Mouse (Mus musculus) right cerebral cortex, adult 18-20 months (tissue): ENCODE data around the gene Arf1.

Source experiments
- DNase-seq: peaks from one replicate; pipeline ENCODE4 v3.0.0; 2022; ENCODE audit warnings: mixed read lengths

The Arf1 gene

DNA sequence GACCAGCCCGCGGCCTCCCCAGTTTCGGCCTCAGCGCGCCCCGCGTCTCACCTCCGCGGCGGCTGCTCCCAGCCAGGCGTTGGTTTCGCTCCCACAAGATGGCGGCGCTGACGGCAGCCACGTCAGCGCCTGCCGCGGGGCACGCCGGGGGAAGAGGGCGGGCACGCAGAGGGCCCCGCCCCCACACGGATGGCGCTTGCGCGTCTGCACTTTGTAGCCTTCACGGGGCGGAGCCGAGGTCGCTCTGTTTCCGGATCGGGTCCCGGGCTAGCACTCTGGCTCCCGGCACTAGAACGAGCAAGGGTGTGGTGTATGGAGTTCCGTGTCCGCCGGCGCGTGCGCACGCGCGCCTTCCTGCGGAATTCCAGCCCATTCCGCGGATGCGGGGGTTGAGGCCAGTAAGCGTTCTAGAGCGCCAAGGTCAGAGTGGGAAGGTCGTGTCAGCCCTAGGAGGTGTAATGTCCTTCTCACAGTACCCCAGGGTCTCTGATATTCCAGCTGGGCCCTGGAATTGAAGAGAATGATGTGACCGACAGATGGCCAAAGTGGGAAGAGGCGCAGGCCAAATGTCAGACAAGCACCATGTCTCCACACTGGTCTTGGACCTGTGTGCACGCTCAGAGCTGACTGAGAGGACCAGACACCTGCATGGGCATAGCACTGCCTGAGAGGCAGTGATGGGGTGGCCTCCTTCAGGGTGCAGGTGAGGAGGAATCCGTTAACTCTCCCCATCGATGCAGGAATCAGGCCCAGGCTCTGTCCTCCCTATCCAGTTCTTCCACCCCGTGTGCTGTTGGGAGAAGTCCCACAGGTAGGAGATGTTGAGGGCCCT is at the start of gene Arf1:
Gene Arf1, minus strand, starts transcription at position 149 of the 832 bp plus-strand sequence.
- DNase-seq: peak; percentile 97

DNA sequence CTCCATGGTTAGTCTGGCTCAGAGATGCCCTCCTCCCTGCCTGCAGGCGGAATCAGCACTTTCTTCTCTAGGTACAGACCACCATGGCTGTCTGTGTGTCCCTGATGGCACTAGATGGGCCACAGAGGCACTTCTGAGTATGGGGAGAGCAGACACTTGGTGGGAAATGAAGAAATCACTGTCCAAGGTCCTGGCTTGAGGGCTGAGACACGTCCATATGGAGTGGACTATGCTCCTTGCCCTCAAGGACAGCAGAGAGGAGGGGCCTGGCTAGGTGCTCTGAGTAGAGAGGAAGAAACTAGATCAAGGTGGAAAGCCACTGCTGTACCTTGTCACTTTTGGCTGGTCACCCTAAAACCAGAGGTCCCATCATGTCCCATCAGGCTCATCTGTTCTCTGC is 48.8 kb upstream of the Arf1 start:
- DNase-seq: no peak

DNA sequence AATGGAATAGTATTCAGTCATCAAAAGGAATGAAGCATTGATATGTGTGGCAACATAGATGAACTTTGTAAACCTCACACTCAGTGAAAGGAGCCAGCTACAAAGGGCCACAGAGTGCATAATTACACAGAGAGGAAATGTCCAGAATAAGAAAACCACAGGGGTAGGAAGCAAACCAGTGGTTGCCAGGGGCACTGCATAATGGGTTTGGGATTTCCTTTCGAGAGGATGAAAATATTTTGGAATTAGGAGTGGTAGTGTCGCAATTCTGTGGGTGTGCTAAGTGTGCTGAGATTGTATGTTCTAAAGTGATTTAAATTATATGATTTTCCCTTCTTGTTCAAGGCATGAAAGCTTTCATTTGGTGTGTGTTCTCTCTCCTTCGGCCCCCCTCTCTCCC is 46.1 kb upstream of the Arf1 start:
- DNase-seq: no peak

DNA sequence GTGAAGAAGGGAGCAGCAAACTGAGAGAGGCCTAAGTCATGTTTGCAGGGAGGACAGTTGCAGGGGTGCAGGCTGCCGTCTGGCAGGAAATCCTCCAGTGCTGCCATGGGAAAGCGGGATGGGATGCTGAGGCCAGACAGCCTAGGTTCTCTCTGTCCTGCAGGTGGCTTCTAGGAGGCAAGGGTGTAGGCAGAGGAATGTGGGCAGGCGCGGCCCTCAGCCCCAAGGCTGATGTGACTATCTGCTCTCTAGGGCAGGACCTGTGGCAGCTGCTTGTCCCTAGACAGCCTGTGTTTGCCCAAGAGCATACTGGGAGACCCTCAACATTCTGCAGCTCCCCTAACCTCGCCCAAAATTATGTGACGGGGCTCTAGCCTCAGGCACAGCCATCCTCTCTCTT is 38.7 kb upstream of the Arf1 start:
- DNase-seq: no peak

DNA sequence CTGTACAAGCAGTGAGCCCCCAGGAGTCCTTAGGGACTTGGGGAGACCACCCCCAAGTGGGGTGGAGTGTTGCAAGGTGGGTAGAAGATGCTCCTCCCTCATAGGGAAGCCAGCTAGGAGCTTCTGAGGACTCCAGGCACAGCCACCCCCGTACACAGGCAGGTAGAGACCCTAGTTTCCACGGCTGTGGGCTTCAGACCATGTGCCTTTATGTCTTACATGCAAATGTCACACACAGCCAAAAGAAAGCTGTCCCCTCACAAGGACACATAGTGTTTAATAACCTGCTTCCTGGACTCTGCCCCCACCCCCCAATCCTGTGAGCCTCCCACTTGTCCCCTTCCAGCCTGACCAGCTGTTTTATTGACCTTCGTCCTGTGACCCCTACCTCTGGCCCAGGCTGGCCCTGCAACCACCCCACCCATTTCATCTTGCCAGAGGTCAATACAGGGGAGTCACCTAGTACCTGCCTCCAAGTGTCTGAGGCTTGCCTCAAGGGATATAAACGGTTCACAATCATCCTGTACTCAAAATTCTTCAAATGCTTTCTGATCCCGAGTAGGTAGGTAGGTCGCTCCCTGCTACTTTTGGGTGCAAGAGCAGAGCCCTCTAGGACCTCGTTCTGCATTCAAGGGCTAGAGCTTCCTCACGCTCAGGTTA is 37.2 kb upstream of the Arf1 start:
- no peak for DNase-seq

DNA sequence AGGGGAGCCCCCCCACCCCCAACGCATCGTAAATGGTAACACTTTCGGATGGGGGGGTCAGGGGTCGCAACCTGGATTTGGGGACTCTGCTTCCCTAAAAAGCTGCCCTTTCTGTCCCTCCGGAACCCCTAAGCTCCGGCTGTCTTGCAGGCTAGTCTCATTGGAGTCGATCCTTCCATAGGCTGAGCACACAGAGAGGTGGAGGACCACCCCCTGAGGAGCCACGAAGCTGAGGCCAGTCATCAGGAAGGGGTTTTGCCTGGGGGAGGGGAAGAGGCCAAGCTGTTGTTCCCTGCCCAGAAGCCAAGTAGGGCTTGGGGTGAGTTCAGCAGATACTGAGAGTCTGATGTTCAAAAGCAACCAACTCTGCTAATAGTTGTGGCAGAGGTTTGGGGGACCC is 36.5 kb upstream of the Arf1 start:
- no peak for DNase-seq

DNA sequence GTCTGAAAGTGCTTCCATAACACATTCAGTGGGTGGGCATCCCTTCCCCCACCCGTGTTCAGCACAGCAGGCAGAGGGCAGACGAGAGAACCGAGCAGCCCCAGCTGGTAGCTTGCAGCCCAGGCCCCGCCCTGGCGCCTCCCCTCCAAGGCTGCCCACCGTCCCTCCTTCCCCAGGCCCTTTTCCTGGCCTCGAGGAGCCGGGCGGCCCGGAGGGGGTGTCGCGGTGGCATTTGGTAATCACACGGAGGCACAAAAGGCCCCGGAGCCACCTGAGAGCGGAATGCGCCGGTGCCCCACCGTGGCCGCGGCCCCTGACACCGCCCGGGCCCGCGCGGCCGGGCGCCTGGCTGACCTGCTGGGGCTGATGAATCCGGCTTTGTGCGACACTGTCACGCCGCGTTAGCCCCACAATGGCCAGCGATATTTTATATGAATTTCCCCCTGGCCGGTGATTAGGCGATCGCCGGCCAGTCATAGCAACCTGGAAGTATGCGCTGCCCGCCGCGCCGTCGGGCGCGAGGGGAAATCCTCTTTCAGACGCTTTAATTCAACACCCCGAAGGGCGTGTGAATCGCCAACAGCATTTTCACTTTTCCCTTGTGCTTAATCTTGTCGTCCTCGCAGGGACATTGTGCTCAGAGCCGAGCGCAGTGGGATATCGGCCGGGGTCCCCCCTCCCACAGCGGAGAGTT is 35.9 kb upstream of the Arf1 start:
- DNase-seq: no peak

DNA sequence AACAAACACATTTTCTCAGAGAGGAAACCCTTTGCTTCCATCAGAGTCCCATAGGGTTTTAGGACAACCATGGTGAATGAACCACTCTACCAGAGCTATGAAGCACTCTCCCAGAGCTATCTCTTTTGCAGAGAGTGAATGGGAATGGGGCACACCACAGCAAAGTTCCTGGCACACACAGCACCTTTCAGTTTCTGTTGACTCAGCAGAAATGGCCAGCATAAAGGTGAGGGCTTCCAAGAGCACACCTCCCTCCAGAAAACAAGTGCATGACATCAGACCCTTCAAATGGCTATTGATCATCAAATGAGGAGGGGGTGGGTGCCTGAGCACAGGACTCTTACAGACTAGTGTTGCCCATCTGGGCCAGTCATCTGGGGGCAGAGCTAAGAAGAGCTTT is 34.2 kb upstream of the Arf1 start:
- DNase-seq: no peak

DNA sequence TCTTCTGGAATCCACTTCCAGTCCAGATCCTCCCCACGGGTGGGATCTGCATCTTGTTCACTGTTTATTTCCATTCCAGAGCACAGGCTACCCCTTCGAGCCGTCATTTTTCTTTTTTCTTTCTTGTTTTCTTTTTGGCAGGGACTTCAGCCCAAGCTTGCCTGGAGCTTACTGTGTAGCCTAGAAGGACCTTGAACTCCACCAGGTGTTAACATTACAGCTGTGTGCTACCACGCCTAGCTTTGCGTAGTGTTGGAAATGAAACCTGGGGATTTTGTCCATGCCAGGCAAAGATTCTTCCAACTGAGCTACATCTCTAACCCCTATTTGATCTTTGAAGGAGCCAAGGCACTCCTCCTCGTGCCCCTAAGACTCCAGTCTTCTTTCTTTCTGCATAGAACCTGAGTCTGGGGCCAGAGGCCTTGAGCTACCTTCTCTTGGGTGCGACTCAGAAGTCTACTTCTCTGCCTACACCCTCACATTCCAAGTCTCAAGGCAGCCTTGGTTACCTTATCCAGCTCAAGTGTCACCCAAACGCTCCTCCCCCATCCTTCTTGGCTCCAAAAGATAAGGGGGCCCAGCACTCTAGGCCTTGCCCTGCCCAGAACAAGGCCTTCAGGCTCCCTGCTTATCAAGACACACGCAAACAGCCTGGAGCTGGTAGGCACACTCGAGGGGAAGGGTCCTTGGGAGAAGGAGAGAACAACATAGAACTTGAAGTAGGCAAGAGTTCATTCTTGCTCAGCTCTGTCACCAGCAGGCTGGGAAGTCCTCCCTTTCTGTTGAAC is 32.8 kb upstream of the Arf1 start:
- no peak for DNase-seq

DNA sequence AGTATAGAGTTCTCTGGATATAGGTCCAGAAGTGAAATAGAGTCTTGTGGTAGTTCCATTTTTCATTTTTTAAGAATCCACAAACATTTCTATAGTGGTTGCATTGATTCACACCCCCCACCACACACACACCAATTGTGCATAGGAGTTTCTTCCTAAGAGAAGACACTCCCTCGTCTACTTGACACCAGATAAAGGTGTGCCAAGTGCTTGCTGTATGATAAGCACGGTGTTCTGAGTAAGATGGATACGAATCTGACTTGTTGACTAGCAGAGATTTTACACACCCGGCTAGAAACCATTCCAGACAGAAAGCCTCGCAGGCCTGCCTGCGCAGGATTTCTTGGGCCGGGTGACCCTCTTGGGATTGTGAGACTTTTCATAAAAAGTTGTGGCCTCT is 31.6 kb upstream of the Arf1 start:
- no peak for DNase-seq

DNA sequence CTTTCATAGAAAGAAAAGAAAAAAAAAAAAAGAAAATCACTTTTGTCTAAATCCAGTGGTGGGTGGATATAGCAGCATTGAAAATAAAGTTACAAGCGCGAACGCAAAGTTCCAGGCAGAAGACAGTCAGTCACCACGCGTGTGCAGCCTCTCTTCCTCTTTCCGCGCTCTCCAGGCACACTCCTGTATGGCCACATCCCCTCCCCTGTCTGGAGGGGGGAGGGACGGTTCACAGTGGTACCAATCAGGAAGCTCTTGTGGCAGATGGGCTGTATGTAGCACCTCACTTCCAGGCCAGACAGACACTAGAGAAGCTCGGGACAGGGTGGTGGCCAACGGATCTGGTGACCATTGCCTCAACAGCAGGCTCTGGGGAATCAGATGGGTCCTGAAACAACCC is 20.0 kb upstream of the Arf1 start:
- DNase-seq: no peak

DNA sequence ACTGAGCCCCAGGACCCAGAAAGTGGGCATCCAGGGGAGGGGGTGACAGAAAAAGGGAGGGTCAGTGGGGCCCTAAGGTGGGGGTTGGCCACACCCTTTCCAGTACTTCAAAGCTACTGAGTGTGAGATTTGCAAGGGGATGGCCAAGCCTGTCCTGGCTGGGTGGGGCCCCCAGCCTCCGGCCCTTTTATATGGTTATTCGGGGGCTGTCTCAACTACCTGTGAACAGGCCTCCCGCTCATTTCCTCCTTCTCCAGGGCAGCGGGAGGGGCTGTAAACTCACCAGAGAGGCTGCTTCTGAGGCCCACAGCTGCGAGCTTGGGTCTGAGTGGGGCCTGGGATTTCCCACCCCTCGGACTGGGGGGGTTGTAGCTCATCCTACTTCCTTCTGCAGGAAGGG is 15.8 kb upstream of the Arf1 start:
- no peak for DNase-seq

DNA sequence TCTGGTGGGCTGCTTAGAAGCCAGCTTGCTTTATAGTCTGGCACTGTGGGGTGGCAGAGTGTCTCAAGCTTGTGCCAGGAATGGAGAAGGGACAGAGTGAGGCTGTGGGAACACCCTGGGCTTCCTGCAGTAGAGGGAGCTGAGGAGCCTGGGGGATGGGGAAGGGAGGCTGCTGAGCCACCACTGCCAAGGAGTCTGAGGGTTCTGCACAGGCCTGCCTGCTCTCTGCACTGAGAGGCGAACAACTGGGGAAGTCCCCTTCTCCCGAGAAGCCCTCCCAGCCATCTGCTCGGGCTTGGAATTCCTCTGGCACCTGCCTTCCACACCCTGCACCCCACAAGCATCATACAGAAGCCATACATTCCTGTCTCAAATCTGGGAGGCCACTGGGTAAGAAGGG is 13.8 kb upstream of the Arf1 start:
- no peak for DNase-seq

DNA sequence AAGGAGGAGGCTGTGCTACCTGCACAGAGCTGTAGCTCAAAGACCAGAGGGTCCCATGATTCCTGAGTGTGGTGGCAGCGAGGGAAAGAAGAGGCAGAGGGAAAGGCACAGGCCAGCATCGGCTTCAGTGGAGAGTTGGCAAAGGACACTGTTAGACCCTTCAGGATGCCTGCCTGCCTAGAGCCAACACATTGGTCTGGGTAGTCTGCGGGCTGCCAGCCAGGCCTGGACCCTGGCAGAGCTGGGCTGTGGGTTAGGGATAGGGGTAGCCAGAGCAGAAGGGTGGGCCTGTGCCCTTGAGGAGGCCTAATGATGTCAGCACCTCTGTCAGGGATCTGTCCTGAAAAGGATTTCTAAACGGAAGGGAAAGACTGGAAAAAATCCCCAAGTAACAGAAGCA is 11.7 kb upstream of the Arf1 start:
- no peak for DNase-seq

DNA sequence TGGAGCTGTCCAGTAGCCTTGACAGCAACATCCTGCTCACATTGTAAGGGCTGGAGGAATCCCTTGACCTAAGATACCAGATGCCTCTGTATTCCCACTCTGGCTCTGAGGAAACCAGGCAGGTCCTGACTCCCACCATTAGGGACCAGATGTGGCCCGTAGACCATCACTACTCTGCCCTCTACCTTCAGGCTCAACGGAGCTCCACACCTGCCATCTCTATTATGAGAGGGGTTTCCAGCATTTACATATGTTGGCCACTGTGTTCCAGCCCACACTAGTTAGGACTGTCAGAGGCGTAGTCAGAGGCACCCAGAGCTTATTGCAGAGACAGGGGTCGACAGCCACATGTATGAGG is 11.3 kb upstream of the Arf1 start:
- DNase-seq: no peak

DNA sequence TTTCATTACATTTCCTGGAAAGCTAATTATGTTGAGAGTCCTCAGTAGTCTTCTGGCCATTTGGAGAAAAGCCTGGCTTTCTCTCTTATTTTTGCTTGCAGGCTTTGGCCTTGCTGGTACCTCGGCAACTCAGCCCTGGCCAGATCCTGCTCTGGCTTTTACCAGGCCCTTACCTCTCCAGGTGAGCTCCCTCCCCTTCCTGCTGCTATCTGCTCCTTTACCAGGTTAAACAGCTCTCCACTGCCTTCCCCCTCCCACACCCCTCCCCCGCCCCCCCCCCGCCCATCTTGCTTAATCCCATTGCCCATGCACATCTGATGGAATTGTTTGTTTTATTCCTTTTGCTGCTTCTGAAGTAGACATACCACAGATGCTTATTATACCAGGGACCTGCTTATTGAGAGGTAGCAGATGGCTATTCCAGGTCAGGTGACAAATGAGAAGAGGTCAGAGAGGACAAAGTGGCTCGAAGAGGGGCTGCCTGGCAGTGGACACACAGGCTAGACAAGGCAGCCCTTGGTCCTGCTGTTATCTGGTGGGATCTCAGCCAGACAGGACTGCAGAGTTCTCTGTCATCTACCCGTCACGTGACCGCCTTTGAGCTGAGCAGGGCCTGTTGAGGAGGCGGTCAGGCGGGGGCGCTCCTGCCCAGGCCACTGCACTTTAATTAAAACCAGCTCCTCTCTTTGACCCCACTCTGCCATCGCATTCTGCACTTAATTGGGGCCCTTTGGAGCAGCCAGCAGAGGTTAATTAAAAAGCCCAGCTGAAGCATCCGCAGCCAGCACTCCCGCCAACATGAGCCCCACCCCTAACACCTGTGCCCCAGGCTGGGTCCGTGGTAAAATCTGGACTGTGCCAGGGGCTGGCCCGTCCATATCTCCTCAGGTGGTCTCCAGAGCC is 10.7 kb upstream of the Arf1 start:
- DNase-seq: peak; percentile 63

DNA sequence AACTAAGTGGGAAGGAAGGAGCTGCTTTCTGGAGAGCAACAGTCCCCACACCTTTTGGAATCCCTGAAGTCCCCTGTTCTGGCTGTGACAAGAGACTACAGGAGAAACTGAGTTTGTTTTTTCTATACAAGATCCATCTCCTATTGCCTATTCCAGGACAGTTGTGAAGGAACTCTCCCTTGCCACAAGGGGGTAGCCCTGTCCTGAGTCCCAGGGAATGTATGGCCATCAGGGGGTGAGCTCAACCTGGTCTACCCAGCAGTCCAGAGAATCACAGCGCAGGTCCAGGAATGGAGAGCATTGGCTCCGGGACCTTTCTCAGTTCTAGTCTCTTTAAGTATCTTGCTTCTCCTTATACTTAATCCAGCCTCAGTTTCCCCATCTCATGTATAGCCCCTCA is 4.7 kb upstream of the Arf1 start:
- no peak for DNase-seq

DNA sequence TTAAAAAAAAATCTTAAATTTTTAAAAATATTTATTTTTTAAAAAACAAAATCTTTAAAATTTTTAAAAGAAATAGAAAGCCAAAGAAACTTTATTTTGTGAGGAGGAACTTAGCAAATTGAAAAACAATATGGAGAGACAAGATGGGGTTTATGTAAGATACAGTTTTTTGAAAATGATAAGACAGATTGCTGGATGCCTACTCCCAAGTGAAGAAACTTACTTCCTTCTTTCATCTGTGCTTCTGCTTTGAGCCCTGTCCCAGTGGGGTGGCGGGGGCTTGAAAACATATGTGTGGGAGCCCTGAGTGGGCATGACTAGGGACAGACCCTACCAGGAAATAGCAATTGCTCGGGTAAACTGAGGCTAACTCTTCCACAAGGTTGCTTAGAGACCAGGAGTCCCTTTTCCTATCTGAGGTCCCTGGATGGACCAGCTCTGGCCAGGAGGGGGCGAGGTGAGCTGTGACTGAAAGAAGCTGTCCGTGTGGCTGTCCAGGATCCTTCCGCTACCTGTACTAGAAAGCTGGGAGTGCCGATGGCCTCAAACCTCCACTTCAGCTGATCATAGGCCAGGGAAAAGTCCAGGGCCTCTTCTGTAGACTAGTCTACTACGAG is 2.2 kb upstream of the Arf1 start:
- peak; percentile 51 for DNase-seq

DNA sequence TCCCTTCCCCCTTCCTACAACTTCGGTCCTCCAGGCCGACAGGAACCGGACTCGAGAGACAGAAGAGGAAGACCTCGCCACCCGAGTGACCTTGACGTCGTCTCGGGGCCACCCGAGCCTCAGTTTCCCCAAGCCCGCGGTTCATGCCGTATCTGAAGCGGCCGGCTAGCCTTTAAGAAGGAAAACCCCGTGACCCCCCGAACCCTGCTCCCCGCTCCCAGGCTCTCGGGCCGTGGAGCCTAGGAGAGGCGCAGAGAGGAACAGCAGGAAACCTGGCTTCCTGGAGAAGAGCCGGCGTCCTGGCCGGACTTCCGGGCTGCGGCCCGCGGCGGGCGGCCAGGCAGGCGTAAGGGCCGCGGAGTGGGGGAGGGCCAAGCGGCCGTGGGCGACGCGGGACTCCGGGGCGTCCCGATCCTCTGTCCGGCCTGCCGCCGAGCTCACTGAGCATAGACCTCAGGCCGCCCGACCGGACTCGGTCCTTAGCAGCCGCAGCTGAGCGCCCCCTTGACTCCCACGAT is 407 bp downstream of the Arf1 start:
- DNase-seq: no peak

DNA sequence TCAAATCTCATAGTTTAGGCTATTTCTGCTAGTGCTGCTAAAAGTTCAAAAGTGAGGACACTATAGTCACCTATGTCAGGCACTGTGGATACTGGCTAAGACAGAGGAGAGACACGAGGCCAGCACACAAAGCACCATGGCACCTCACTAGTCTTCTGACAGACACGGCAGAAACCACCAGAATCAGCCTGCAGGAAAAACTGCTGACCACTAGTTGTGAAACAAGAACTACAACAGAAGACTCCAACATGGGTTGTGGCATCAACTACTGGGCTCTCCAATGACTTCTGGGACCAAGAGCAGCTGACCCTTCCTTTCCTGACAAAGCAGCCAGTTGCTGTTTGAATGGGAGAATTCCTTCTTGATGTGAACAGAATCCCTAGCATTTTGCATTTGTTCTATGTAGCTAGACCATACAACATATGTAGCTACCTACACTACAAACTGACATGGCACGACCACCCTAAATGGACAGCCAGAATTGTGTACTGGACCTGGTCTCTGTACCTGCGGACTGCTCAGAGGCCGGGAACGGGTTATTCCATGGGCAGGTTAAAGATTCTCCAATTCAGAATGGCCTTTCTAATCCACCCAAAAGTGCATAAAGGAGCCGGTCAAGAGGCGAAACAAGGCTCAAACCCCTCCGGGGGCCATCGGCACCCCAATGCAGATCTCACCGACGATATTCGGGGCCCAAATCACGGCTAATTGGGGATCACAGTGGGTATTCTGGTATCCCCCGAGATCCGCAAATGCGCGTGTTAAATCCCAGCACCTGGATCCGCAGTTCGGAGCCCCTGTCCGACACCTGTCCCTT is 1.1 kb downstream of the Arf1 start:
- DNase-seq: no peak

DNA sequence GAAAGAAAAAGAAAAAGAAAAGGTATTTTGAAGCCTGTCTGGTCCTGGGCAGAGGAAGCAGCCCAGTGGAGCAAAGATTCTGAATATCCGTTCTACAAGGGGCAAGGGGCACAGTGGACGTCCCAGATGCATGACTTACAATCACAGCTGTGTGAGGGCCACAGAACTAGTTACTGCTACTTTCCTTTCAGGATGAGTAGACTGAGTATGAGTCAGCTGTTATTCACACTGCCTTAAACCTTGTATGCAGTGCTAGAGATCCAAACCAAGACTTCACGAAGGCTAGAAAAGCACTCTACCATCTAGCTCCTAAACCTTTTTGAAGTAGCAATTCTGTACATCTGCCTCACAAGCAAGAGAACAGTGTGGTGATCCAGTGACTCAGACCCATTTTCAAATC is 1.8 kb downstream of the Arf1 start:
- DNase-seq: no peak
